Mouse (Mus musculus): ENCODE results near the gene Sfi1. TPM values are rescaled to one million over a fixed set of nuclear protein-coding genes. Genes with fewer than 3 reads are reported as not detected.

The Sfi1 gene
- total and polyA plus RNA-seq, 3 experiments, result 10.2 to 25.2 (median 17.4) TPM

DNA sequence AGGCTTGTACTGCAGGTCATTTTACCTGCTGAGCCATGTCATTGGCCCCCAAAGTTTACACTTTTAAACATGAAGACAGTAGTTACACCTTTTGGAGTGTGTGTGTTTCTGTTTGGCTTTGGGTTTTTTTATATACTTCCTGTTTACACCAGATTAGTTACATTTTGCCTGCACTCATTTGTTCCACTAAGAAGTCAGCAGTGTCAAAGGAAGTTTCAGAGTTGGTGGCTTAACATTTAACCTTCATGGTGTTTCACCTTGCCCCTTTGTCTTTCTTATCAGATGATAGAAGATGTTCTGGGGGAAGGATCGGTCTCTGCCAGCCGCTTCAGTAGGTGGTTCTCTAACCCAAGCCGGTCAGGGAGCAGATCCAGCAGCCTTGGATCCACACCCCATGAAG is 33.9 kb upstream of the Sfi1 start:
- no peak overlapping the region for H3K27ac ChIP-seq (ENCODE audit: insufficient read depth, low read depth)
- TF ChIP-seq ZMIZ1 (IDR thresholded peaks at IDR 0.05; ENCODE audit: low read depth, low read length), result no peak
- no peak for TF ChIP-seq CHD1 (IDR thresholded peaks at IDR 0.05; ENCODE audit: low read depth, low read length)
- in situ Hi-C loops (cut with MboI; ENCODE audit: low pct_ligation_motif_present, low pct_unique_long_range_greater_than_20kb, low sequenced_read_pairs), result no loop called here
- H3K79me2 ChIP-seq (replicated peaks; ENCODE audit: control insufficient read depth, extremely low read depth, insufficient read depth, poor library complexity, severe bottlenecking), result peaks cover 11% of the 10 kb centered on the region; the same call in 1 of the 2 replicates
- H3K27me3 ChIP-seq (replicated peaks), result no peaks in the 10 kb centered on the region
- H3K9me3 ChIP-seq (replicated peaks; ENCODE audit: low read length), result no peaks in the 10 kb centered on the region
- DNase-seq (ENCODE audit: extremely low read depth), result no peak
- H3K4me1 ChIP-seq (ENCODE audit: control insufficient read depth in 1 of 2, insufficient read depth in 2 of 2), result peaks cover 0 to 3% of the 10 kb centered on the region in 2 experiments; a peak in 1 of 4 replicates
- no peak overlapping the region for H3K4me3 ChIP-seq (replicated peaks in 1 of 3; ENCODE audit: low read depth in 2 of 3, low read length in 2 of 3, poor library complexity in 1 of 3)
- no peak overlapping the region for H3K9ac ChIP-seq (ENCODE audit: insufficient read depth, low read depth)
- dilution Hi-C loops (cut with MboI; ENCODE audit: extremely low pct_ligation_motif_present, extremely low pct_unique_long_range_greater_than_20kb, low sequenced_read_pairs), result no loop called here
- H3K4me2 ChIP-seq (ENCODE audit: insufficient read depth, low read depth, poor library complexity, severe bottlenecking), result no peak overlapping the region
- H3K36me3 ChIP-seq (replicated peaks in 1 of 2; ENCODE audit: control insufficient read depth in 1 of 2, insufficient read depth in 1 of 2, low read length in 1 of 2), result peaks cover 64 to 92% of the 10 kb centered on the region in 2 experiments

DNA sequence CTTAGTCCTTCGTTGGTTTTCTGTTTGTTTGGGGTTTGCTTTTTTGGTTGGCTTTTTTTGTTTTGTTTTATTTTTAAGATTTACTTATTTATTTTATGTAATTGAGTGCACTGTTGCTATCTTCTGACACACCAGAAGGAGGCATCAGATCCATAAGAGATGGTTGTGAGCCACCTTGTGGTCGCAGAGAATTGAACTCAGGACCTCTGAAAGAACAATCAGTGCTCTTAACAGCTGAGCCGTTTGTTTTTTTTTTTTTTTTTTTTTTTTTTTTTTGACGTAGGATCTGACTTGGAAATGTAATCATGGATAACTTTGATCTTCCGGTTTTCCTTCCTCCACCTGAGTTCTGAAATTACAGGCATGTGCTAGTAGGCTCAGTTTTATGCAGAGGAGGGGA is 29.8 kb upstream of the Sfi1 start:
- Histone ChIP-seq H3K79me2 (replicated peaks; ENCODE audit: control insufficient read depth, extremely low read depth, insufficient read depth, poor library complexity, severe bottlenecking) (peaks cover 18% of the 10 kb centered on the region), H3K9ac (ENCODE audit: insufficient read depth, low read depth) (no peak overlapping the region), H3K27ac (ENCODE audit: insufficient read depth, low read depth) (no peak overlapping the region), H3K36me3 (replicated peaks in 1 of 2; ENCODE audit: control insufficient read depth in 1 of 2, insufficient read depth in 1 of 2, low read length in 1 of 2) (peaks cover 50 to 90% of the 10 kb centered on the region in 2 experiments), H3K4me2 (ENCODE audit: insufficient read depth, low read depth, poor library complexity, severe bottlenecking) (no peak overlapping the region), H3K4me1 (ENCODE audit: control insufficient read depth in 1 of 2, insufficient read depth in 2 of 2) (no peaks in the 10 kb centered on the region), H3K4me3 (replicated peaks in 1 of 3; ENCODE audit: low read depth in 2 of 3, low read length in 2 of 3, poor library complexity in 1 of 3) (no peak overlapping the region), H3K27me3 (replicated peaks) (no peaks in the 10 kb centered on the region), H3K9me3 (replicated peaks; ENCODE audit: low read length) (no peaks in the 10 kb centered on the region)
- no peak for DNase-seq (ENCODE audit: extremely low read depth)
- dilution Hi-C loops (cut with MboI; ENCODE audit: extremely low pct_ligation_motif_present, extremely low pct_unique_long_range_greater_than_20kb, low sequenced_read_pairs) (no loop called here), in situ Hi-C loops (cut with MboI; ENCODE audit: low pct_ligation_motif_present, low pct_unique_long_range_greater_than_20kb, low sequenced_read_pairs) (no loop called here)
- TF ChIP-seq EP300 (IDR thresholded peaks at IDR 0.05; ENCODE audit: low read length) (no peak), CTCF (conservative IDR thresholded peaks at IDR 0.05 in 1 of 2, IDR thresholded peaks at IDR 0.05 in 1 of 2; ENCODE audit: low read depth in 2 of 2, low read length in 2 of 2) (peak in 1 of 2 experiments; percentile 74; a peak in 2 of 4 replicates)

- Histone ChIP-seq H3K9me3 (replicated peaks; ENCODE audit: low read length) (no peaks in the 10 kb centered on the region), H3K27ac (ENCODE audit: insufficient read depth, low read depth) (no peak overlapping the region), H3K79me2 (replicated peaks; ENCODE audit: control insufficient read depth, extremely low read depth, insufficient read depth, poor library complexity, severe bottlenecking) (peaks cover 67% of the 10 kb centered on the region), H3K9ac (ENCODE audit: insufficient read depth, low read depth) (no peak overlapping the region), H3K27me3 (replicated peaks) (no peaks in the 10 kb centered on the region), H3K4me1 (ENCODE audit: control insufficient read depth in 1 of 2, insufficient read depth in 2 of 2) (peaks cover 0 to 4% of the 10 kb centered on the region in 2 experiments; a peak in 1 of 4 replicates), H3K4me3 (replicated peaks in 1 of 3; ENCODE audit: low read depth in 2 of 3, low read length in 2 of 3, poor library complexity in 1 of 3) (no peak overlapping the region), H3K4me2 (ENCODE audit: insufficient read depth, low read depth, poor library complexity, severe bottlenecking) (no peak overlapping the region), H3K36me3 (replicated peaks in 1 of 2; ENCODE audit: control insufficient read depth in 1 of 2, insufficient read depth in 1 of 2, low read length in 1 of 2) (peaks cover 50 to 87% of the 10 kb centered on the region in 2 experiments)
- TF ChIP-seq HCFC1 (IDR thresholded peaks at IDR 0.05; ENCODE audit: low read depth, low read length), result no peak
- no peak for TF ChIP-seq CHD1 (IDR thresholded peaks at IDR 0.05; ENCODE audit: low read depth, low read length)
- no peak for TF ChIP-seq USF1 (IDR thresholded peaks at IDR 0.05; ENCODE audit: low read depth, low read length)
- TF ChIP-seq MAX (IDR thresholded peaks at IDR 0.05; ENCODE audit: low read length), result no peak
- no peak for TF ChIP-seq ZMIZ1 (IDR thresholded peaks at IDR 0.05; ENCODE audit: low read depth, low read length)
- TF ChIP-seq BHLHE40 (IDR thresholded peaks at IDR 0.05; ENCODE audit: low read depth, low read length), result no peak
- TF ChIP-seq IRF4 (IDR thresholded peaks at IDR 0.05; ENCODE audit: low read depth, low read length), result no peak
- TF ChIP-seq TBP (conservative IDR thresholded peaks at IDR 0.05; ENCODE audit: low read depth, low read length), result no peak
- in situ Hi-C loops (cut with MboI; ENCODE audit: low pct_ligation_motif_present, low pct_unique_long_range_greater_than_20kb, low sequenced_read_pairs) (no loop called here), dilution Hi-C loops (cut with MboI; ENCODE audit: extremely low pct_ligation_motif_present, extremely low pct_unique_long_range_greater_than_20kb, low sequenced_read_pairs) (no loop called here)
- no peak for DNase-seq (ENCODE audit: extremely low read depth)
Measured at GRCm38 (mm10) chr11:3212526-3212925, 19.3 kb upstream of the Sfi1 start.
